Mouse (Mus musculus) CH12.LX (cell line): ENCODE measurements at regions not wholly inside any gene's neighbourhood (a gene's known extent, or its start where the extent isn't known, plus 50 kb on each side); places are given as distances from the start of the nearest gene placed in this dataset.

Experiments
- CTCF ChIP-seq, 2 experiments: IDR thresholded peaks in 1 of 2; conservative IDR thresholded peaks in 1 of 2; 2 replicates each; pipeline ENCODE4 v1.5.1; 2011 to 2012; ENCODE audit warnings: low read depth in 2 of 2, low read length in 2 of 2, improper control_type of control experiment in 1 of 2, inconsistent platforms in 1 of 2, mild to moderate bottlenecking in 1 of 2, moderate library complexity in 1 of 2
- GABPA ChIP-seq: IDR thresholded peaks from 2 replicates; pipeline ENCODE4 v1.6.1; 2012; ENCODE audit warnings: low read depth, low read length, improper control_type of control experiment, inconsistent platforms; ENCODE audit not compliant: insufficient replicate concordance
- USF1 ChIP-seq: IDR thresholded peaks from 2 replicates; pipeline ENCODE4 v1.6.1; 2014; ENCODE audit warnings: low read depth, mild to moderate bottlenecking, inconsistent platforms, low read length, improper control_type of control experiment
- ZMIZ1 ChIP-seq: IDR thresholded peaks from 2 replicates; pipeline ENCODE4 v1.6.1; 2012; ENCODE audit warnings: low read depth, mild to moderate bottlenecking, inconsistent platforms, low read length, improper control_type of control experiment

DNA sequence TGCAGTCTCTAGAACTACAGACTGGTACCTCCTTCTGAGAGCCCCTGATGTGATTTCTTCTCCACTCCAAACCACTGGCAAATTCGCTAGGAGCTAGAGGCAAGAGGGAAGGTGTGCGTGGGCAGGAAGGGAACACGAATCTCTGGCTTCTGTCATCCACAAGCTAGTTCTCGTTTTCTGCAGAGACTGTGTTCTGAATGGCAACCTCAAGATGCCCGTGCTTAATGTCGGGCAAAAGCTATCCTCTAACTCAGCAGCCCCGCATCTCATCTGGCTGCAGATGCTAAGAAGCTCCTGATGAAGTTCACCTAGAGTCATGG lies 57.3 kb downstream of the Bod1 start:
- TF ChIP-seq ZMIZ1 (no peak), GABPA (no peak), USF1 (no peak), CTCF (conservative IDR thresholded peaks at IDR 0.05 in 1 of 2, IDR thresholded peaks at IDR 0.05 in 1 of 2; ENCODE audit: low read depth in 2 of 2, low read length in 2 of 2) (no peak)
